Mouse (Mus musculus): ENCODE results near the gene Clp1. TPM values are rescaled to one million over a fixed set of nuclear protein-coding genes. Genes with fewer than 3 reads are reported as not detected.
A peak's percentile ranks its signal among the peaks of the same experiment; 100 is the strongest.

The Clp1 gene
- 10 to 100 TPM; 10.7 to 11.7 TPM for total RNA-seq (2021)
- long read RNA-seq, transcript Clp1-201 (3 exons, 1,912 nt): major isoform, 8 of 13 reads
- long read RNA-seq, partial matches to known transcripts: 2 of 13 reads
- long read RNA-seq, other reads (novel, unspliced or antisense): 2 of 13 reads

DNA sequence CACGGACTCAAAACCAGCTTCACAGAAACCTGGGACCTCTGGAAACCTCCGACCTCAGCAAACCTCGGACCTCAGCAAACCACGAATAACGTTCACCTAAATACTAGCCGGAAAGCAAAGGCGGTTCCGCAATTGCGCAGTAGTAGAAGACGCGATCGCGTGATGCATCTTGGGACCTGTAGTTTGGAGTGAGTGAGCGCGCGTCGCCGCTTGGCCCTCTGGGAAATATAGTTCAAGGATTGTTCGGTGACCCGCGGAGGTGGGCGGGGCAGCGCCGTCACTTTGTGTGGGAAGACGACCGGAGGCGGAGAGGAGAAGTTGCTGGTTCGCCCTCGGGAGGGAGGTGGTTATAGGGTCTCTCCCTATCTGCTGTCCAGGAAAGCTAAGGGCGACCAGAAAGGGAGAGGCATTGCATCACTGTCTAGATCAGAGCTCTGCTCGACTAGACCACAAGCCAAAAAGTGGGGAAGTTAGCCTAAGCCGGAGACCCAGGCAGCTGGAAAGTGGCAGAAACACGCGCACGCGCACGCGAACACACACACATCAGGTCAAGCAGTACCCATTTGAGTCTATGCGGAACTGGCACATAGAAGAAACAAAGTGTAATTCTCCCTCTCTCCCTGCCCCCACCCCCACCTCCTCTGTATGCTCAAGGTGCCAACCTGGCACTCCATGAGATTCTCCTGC, at the start of gene Clp1:
Gene Clp1, minus strand, starts transcription at position 179 of the 687 bp plus-strand sequence.
- DNase-seq (ENCODE audit: low spot score in 2 of 2): peak; percentile 93 to 99

GRCm38 (mm10) chr2:84775665-84776064, 48.5 kb upstream of the Clp1 start:
- no peak for DNase-seq (ENCODE audit: low spot score in 2 of 2)

- no peak for DNase-seq (ENCODE audit: low spot score in 2 of 2)
These were observed 48.1 kb upstream of the Clp1 start, which contains the start of gene Serping1 for GRCm38 (mm10) chr2:84775241-84775640. TSS of gene Serping1 (minus strand) at chr2:84775444.

DNA sequence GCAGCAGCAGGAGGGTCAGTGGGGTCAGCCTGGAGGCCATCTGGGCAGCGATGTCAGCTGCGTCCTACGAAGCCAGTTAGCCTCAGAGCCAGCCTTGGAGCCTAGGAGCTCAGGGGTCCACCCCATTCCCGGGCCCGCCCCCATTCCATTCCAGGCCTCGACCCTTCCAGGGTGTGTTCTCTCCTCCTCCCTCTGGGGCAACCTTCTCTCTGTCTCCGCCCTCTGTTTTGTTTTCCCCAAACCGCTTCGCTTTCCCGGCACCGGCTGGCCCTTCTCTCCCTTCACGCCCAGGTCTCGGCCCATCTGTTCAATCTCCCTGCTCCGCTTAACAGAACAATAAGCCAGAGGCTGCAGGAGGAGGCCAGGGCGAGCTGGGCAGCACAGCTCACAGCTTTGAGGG, 47.6 kb upstream of the Clp1 start:
- peak in 1 of 2 experiments; percentile 19 for DNase-seq (ENCODE audit: low spot score in 2 of 2)

DNA sequence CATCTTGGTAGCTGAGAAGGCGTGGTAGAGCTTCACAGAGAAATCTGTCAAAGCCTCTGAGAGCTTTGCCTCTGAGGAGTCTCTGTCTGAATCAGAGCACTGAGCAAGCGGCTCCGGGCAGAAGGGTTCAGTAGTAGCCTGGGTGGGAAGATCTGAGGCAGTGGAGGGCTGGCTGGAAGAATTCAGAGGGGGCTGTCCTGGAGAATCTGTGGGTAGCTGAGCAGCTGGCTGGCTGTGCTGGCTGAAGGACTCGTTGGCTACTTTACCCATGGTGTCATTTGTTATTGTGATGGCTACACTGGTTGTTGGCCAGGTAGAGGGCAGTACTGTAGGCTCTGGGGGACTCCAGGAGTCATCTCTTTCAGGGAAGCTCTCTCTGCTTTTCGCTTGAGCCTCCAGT, 46.0 kb upstream of the Clp1 start:
- no peak for DNase-seq (ENCODE audit: low spot score in 2 of 2)

DNA sequence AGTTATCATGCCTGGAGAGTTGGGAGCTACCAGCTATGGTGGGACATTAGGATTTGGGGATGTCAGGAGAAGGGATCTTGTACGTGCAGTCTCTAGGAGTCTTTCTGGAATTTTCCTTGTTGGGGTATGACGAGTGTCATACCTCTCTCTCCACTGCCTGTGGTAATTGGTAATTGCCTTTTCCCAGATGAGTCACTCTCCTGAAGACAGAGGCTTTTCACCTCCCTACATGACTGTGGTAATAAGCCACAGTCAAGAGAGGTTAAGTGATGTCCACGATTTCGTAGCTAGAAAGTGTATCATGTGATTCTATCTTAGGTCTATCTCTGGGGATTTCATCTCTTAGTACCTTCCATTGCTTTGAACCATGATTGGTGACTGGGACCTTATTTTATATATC, 45.3 kb upstream of the Clp1 start:
- DNase-seq (ENCODE audit: low spot score in 2 of 2): no peak

- DNase-seq (ENCODE audit: low spot score in 2 of 2): no peak
These were observed 43.4 kb upstream of the Clp1 start for GRCm38 (mm10) chr2:84770501-84770900.

DNA sequence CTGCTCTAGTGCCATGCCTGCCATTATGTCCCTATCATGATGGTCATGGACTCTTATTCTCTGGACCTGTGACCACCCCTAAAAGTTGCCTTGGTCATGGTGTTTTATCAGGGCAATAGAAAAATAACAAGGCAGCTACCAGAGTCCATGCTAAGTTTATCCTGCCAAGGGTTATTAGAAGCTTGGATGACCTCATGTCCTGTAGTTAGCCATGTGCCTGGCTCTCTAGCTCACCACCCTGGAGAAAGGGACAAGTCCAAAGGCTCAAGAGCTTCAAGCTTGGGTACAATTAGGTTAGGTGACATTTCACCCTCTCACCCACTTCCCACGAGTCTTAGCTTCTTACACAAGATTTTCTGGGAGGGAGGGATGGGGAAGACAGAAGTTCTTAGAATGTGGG, 35.7 kb upstream of the Clp1 start:
- no peak for DNase-seq (ENCODE audit: low spot score in 2 of 2)

DNA sequence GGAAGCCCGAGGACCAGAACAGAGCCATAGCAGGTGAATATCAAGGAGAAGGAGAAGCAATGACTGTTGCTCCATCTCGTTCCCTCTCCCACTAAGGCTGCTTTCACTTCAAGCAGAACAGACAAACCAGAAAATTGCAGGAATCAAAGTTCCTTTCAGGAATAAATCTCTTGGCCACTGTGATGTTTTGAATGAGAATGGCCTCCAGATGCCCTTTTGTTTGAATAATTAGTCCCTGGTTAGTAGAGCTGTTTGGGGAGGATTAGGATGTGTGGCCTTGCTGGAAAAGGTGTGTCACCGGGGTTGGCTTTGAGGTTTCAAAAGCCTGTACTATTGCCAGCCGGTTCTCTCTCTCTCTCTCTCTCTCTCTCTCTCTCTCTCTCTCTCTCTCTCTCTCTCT, 35.1 kb upstream of the Clp1 start:
- no peak for DNase-seq (ENCODE audit: low spot score in 2 of 2)

DNA sequence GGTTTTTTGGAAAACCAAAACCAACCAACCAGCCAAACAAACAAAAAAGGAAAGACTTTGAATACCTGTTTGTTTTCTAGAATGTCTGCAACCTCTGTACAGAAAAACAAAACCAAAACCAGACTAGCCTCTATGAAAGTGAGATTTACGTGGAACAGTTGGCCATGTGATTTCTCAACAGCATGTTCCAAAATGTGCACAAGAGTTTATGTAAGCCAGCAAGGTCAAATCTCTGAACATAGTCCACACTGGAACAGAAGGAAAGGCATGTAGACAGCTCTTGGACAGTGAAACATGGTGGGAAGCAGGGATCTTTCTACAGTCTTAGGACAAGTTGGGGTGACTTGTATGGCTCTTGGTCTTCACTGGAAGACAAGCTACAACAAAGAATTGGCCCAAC, 34.7 kb upstream of the Clp1 start:
- DNase-seq (ENCODE audit: low spot score in 2 of 2): no peak

GRCm38 (mm10) chr2:84761309-84761708, 34.2 kb upstream of the Clp1 start:
- no peak for DNase-seq (ENCODE audit: low spot score in 2 of 2)

DNA sequence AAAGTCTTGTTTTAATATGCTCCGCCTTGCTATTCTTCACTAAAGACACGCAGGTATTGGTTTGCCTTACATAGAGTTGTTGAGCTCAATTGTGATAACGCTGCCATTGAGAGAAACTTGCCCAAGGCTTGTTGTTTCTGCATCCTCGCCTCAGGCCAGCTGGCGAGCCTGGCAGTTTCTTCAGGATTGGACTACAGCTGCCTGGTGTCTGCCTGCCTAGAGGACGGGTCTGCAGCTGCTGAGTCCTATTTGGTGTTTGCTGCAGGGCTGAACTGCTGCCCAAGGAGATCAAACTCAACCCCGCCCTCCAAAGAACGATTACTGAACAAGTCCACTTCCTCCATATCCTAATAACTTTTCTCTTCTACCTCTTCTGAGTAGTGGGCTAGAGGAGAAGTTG, 33.6 kb upstream of the Clp1 start:
- no peak for DNase-seq (ENCODE audit: low spot score in 2 of 2)

GRCm38 (mm10) chr2:84758542-84759127, 31.5 kb upstream of the Clp1 start:
- DNase-seq (ENCODE audit: low spot score in 2 of 2): peak in 1 of 2 experiments; percentile 78

DNA sequence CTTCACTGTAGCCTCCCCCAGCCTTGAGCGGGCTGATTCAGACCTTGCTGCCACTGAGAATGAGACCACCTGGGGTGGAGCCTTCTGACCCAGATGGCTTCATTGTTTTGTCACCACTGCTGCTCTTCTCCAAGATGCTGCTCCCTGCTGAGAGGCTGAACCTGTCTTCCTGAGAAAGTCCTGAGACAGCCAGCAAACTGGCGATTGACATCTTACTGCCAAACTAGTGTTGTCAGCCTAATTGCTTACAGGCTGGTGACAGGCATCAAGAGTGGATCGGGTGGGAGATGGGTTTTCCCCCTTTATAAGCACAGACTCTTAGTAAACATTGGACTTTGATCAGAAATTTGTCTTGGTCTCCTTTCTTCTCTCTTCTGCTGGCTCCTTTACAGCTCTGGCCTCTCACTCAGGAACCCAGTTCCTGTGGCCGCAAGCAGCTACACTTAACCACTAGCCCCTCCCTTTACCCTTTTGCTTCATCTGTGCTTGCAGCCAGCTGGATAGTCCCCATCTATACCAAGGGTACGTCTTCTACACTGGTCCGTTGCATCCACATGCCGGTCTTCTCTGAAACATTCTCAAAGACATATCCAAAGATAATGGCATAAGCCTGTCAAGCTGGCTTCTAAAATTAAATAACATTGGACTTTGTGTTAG, 30.0 kb upstream of the Clp1 start:
- no peak for DNase-seq (ENCODE audit: low spot score in 2 of 2)

DNA sequence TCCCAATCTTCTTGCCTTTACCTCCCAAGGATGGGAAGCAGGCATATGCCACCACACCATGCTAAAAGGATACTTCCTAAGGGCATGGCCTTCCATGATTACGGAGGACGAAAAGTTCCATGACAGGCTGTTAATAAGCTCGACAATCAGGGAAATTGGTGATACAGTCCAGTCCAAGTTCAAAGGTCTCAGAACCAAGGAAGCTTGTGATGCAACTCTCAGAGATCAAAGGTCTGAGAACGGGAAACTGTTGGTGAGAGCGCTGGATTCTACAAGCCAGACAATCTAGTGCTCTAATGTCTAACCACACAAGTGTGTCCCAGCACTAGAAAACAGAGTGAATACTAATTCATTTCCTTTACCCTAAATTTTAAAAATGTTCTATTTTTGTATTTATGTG, 29.1 kb upstream of the Clp1 start:
- DNase-seq (ENCODE audit: low spot score in 2 of 2): no peak

DNA sequence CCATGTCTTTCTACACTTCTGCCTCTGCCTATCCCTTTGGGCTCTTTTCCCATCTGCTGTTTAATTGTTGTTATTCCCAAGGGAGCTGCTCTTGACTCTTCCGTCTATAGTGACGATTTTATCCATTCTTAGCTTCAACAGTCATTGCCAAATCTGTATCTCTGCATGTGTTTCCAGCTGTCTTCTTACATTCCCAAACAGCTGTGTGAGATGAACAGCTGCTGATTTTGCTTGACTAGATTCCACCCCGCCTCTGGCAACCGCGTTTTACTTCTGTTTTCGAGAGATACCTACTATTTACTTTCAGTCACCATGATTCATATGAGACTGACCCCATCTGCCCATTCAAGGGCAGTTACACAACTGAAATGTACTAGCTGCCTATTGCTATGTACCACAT, 23.0 kb upstream of the Clp1 start:
- no peak for DNase-seq (ENCODE audit: low spot score in 2 of 2)

DNA sequence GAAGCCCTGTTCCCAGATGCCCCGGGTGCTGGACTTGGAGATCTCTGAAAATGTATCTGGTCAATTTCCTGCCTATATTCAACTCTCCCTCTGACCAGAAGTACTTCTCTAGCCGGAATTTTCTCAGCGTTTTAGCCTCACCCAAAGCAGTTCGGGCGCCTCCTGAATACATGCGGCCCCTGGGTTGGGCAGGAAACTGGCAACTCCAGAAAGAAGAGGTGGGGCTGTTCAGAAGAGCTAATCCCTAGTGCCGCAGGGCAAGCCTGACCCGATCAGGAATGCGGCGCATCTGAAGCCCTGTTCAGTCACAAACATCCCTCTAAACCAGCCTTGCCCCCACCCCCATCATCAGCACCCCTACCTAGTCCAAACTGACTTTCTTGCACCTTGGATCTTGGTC, 17.0 kb upstream of the Clp1 start:
- DNase-seq (ENCODE audit: low spot score in 2 of 2): no peak

GRCm38 (mm10) chr2:84743561-84743960, 16.4 kb upstream of the Clp1 start, which contains the start of gene Gm19426:
TSS of gene Gm19426 (minus strand) at chr2:84743655.
- peak in 1 of 2 experiments; percentile 71 for DNase-seq (ENCODE audit: low spot score in 2 of 2)

- peak in 1 of 2 experiments; percentile 11 for DNase-seq (ENCODE audit: low spot score in 2 of 2)
These were observed 15.5 kb upstream of the Clp1 start for GRCm38 (mm10) chr2:84742451-84743283.

DNA sequence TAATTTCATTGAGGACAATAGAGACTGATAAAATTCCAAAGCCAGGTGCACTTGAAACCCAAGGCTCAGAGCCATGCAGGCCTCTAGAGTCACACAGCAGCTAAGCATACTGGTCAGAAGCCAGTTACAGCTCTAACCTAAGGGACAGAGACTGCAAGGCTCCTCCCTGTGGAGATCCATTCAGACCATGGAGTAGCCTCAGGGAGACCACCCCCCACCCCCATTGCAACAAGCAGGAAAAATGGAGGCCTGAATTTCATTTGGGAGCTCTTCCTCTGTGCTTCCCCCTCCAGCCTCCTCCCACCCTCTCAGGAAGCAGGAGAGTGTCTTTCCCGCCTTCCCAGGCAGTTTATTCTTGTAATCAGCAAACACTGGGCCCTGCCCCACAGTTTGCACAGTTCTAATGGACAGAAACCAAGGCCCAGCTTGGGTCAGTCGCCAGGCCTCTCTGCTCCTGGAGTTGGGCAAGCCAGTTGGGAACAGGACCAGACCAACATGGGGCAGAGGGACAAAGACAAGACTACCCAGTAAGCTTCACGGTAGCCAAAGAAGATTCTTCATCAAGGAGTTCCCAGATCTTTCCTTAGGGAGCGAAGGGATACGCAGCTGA, 14.8 kb upstream of the Clp1 start:
- no peak for DNase-seq (ENCODE audit: low spot score in 2 of 2)

Measured in layer of hippocampus, adult 18-20 months (tissue).